Mouse (Mus musculus): ENCODE data around the gene Inhbe.
A peak's percentile ranks its signal among the peaks of the same experiment; 100 is the strongest.
"Not testable (repeated sequence)": the region's sequence is repeated elsewhere in the genome, so short reads cannot be mapped to it uniquely, and the experiment has no call there.

Inhbe gene

DNA sequence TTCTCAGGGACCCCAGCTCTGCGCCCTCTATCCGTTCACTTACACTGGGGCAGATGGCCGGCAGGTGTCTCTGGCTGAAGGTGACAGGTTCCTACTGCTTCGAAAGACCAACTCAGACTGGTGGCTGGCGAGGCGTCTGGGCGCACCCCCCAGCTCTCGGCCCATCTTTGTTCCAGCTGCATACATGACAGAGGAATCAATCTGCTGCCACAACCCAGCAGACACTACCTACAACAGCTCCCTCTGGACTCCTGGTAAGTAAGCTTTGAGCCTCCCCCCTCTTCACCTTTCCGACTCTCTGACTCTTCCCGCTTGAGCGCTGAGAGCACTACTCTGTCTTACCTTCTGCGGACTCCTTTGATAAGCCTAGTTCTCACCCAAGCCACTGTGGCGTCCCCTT is 32.0 kb downstream of the Inhbe start:
- DNase-seq, result no peak

GRCm38 (mm10) chr10:127321621-127322020 is 32.6 kb downstream of the Inhbe start, which contains the start of gene Arhgap9:
TSS of gene Arhgap9 (plus strand) at chr10:127321964.
- no peak for DNase-seq

- DNase-seq, result no peak
These were observed 34.2 kb downstream of the Inhbe start for GRCm38 (mm10) chr10:127319969-127320368.

- DNase-seq, result no peak
These were observed 36.2 kb downstream of the Inhbe start for GRCm38 (mm10) chr10:127318009-127318408.

DNA sequence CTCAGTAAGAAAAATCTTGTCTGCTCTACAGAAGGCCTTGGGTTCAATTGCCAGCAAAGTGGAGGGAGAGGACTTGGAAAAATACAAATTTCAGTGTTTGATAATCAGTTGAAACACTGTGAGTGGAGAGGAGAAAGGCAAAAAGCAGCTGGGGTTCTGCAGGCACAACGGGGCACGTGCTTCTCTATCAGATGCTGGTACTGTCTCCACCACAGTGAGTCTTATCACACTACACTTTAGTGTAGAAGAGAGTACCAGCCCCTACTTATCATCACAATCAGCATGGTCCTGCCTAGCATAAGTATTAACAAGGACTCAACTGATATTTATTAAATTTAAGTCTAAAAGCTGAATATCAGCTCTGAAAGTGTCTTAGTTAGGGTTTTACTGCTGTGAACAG is 36.9 kb downstream of the Inhbe start:
- DNase-seq, result no peak

GRCm38 (mm10) chr10:127314950-127315349 is 39.3 kb downstream of the Inhbe start:
- DNase-seq, result not testable (repeated sequence)

DNA sequence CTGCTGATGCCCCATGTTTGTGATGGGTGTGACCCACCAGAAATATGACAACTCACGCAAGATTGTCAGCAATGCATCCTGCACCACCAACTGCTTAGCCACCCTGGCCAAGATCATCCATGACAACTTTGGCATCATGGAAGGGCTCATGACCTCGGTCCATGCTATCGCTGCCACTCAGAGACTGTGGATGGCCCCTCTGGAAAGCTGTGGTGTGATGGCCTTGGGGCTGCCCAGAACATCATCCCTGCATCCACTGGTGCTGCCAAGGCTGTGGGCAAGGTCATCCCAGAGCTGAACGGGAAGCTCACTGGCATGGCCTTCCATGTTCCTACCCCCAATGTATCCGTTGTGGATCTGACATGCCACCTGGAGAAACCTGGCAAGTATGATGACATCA is 40.7 kb downstream of the Inhbe start:
- DNase-seq, result not testable (repeated sequence)

DNA sequence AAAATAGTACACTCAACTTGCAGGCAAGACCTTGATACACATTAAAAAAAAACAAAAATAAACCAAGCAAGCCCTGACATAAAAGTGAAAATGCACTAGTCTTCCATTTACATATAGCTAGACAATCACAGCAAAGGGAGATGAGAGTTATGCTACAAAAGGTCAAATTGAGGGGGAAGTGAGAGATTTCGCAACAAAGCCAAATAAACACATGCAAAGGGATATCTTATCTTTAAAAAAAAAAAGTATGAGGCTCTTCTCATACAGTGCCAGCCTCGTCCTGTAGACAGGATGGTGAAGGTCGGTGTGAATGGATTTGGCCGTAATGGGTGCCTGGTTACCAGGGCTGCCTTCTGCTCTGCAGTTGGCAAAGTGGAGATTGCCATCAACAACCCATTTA is 41.4 kb downstream of the Inhbe start:
- no peak for DNase-seq

DNA sequence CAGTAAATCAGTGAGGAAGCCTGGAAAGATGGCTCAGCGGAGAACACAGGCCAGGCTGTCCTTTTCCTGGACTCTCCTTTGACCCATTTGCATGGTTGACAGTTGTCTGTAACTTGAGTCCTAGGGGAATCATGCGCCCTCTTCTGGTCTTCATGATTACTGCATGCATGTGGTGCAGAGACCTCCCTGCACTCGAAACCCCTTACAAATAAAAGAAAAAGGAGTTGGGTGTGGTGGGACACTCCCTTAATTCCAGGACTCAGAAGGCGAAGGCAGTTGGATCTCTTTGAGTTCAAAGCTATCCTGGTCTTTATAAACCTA is 41.9 kb downstream of the Inhbe start:
- peak; percentile 84 for DNase-seq

DNA sequence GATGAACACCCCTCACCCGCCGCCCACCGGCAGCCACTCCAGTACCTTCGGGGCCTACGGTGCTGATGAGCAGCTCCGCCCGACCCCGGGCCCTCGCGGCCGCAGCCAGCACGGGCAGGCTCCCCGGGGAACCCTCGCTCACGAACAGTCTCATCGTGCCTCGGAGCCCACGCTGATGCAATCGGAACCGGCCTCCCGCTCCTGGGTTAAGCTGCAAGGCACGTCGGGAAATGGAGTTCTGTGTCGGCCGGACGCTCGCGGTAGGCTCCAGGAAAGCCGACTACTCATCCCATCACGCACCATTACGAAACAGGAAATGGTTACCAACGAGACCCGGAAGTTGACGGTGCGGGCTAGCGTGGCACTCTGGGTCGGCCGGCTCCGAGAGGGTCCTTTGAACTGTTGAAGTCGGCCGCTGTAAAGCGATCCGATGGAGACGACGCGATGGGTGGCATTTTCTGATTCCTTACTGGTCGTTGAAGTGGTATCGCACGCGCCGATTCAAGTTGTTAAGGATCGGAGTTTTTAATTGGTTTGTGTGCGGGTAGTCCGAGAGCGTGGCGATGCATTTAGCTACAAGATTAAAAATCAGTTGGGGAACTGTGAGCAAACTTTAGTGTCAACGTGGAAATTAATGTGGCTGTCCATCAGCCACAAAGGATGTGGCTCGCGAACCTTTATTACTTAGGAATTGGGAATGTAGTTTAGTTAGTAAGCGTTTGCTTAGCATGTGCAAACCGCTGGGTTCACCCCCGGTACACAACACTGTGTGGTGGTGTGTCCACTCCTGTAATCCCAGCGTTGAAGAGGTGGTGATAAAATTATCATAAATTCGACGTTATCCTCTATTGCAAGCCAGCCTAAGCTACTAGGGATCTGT is 42.5 kb downstream of the Inhbe start, which contains the start of gene Mars:
Mars (minus strand) TSS at position 311 of the 880 bp plus-strand sequence.
- DNase-seq, result peak; percentile 91

- no peak for DNase-seq
These were observed 43.4 kb downstream of the Inhbe start for GRCm38 (mm10) chr10:127310523-127311475.

DNA sequence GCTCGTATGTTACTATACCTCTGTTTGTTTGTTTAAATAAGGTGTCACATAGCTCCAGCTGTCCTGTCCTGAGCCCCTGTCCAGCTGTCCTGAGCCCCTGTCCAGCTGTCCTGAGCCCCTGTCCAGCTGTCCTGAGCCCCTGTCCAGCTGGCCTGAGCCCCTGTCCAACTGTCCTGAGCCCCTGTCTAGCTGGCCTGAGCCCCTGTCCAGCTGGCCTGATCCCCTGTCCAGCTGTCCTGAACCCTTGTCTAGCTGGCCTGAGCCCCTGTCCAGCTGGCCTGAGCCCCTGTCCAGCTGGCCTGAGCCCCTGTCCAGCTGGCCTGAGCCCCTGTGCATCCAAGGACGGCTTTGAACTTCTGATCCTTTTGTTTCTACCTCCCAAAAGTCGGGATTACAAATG is 45.0 kb downstream of the Inhbe start:
- DNase-seq, result not testable (repeated sequence)

- no peak for DNase-seq
These were observed 51.1 kb downstream of the Inhbe start for GRCm38 (mm10) chr10:127303136-127303535.

DNA sequence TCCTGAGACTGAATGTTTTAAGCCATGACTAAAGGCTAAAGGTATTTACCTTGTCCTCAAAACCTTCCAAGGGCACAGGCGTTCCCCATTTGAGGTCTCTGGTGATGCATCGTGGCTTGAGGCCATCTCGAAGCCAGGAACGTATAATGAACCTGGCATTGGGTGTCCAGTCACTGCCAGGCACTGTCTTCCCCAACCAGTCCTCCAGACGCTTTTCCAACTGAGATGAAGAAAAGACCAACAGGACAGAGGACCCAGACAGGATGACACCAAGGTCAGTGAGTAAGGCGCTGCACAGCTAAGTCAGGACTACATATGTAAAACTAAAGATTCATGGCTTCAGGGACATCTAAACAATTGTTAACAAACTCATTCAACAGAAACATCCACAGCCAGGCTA is 53.9 kb downstream of the Inhbe start:
- DNase-seq, result no peak
